Mouse (Mus musculus) embryonic fibroblast, embryonic 13.5 days (primary cell): ENCODE data around the gene Wiz. TPM values are rescaled to one million over a fixed set of nuclear protein-coding genes. Genes with fewer than 3 reads are reported as not detected.

Experiments
- H3K27ac ChIP-seq: 2 replicates; pipeline ENCODE4 v1.5.1; 2012; ENCODE audit warnings: low read length, control low read depth, inconsistent platforms; ENCODE audit not compliant: insufficient read depth
- H3K4me1 ChIP-seq: 2 replicates; pipeline ENCODE4 v1.6.1; 2011; ENCODE audit warnings: low read length; ENCODE audit not compliant: control insufficient read depth, insufficient read depth
- H3K4me3 ChIP-seq: 2 replicates; pipeline ENCODE4 v1.5.1; 2011; ENCODE audit warnings: mild to moderate bottlenecking, control low read depth, low read length; ENCODE audit not compliant: insufficient read depth
- CTCF ChIP-seq: IDR thresholded peaks from 2 replicates; pipeline ENCODE4 v1.5.1; 2011; ENCODE audit warnings: mild to moderate bottlenecking, control low read depth, low read length, moderate library complexity, borderline replicate concordance; ENCODE audit not compliant: insufficient read depth
- POLR2A ChIP-seq: IDR thresholded peaks from 2 replicates; pipeline ENCODE4 v1.6.1; 2011; ENCODE audit warnings: low read depth, mild to moderate bottlenecking, control low read depth, low read length, moderate library complexity
- polyA plus RNA-seq: library from polyadenylated mRNA; stranded (reverse); fragments of >200 nt; gene quantifications from 2 replicates; pipeline ENCODE4 v1.2.4, GENCODE M21; 2011; ENCODE audit warnings: low read depth; ENCODE audit not compliant: missing spikeins, insufficient read length

Wiz gene
- polyA plus RNA-seq, 1 experiment = 26.1 TPM

GRCm38 (mm10) chr17:32363821-32364301 lies 25.4 kb downstream of the Wiz start:
- TF ChIP-seq POLR2A = no peak
- no peak for TF ChIP-seq CTCF
- Histone ChIP-seq H3K4me3 (peak overlapping the region; percentile 98), H3K27ac (peak overlapping the region; percentile 3; the same call in 1 of the 2 replicates), H3K4me1 (0 out of 2 replicates have a peak, but pooled peaks cover 2% of the 10 kb centered on the region)

GRCm38 (mm10) chr17:32362686-32363085 lies 26.6 kb downstream of the Wiz start:
- Histone ChIP-seq H3K27ac (no peak overlapping the region), H3K4me1 (0 out of 2 replicates have a peak, but pooled peaks cover 2% of the 10 kb centered on the region), H3K4me3 (peak overlapping the region; percentile 98; the same call in 1 of the 2 replicates)
- no peak for TF ChIP-seq POLR2A
- TF ChIP-seq CTCF = no peak

GRCm38 (mm10) chr17:32359928-32360327 lies 29.3 kb downstream of the Wiz start:
- TF ChIP-seq CTCF = no peak
- TF ChIP-seq POLR2A = no peak
- Histone ChIP-seq H3K27ac (no peak overlapping the region), H3K4me1 (0 out of 2 replicates have a peak, but pooled peaks cover 2% of the 10 kb centered on the region), H3K4me3 (no peak overlapping the region)

- TF ChIP-seq CTCF (no peak), POLR2A (no peak)
- Histone ChIP-seq H3K27ac (no peak overlapping the region), H3K4me1 (0 out of 2 replicates have a peak, but pooled peaks cover 2% of the 10 kb centered on the region), H3K4me3 (no peak overlapping the region)
Observed at GRCm38 (mm10) chr17:32358943-32359340, 30.3 kb downstream of the Wiz start.

- H3K27ac ChIP-seq = no peak overlapping the region
- H3K4me3 ChIP-seq = no peak overlapping the region
- 0 out of 2 replicates have a peak, but pooled peaks cover 2% of the 10 kb centered on the region for H3K4me1 ChIP-seq
- TF ChIP-seq POLR2A (no peak), CTCF (no peak)
Observed at GRCm38 (mm10) chr17:32358192-32358942, 30.9 kb downstream of the Wiz start.

- H3K27ac ChIP-seq = no peak overlapping the region
- TF ChIP-seq CTCF (no peak), POLR2A (no peak)
- no peak overlapping the region for H3K4me3 ChIP-seq
- no peaks in the 10 kb centered on the region for H3K4me1 ChIP-seq
Observed at GRCm38 (mm10) chr17:32356766-32357760, 32.2 kb downstream of the Wiz start.

- no peak overlapping the region for H3K4me3 ChIP-seq
- H3K4me1 ChIP-seq = no peaks in the 10 kb centered on the region
- TF ChIP-seq CTCF = no peak
- no peak for TF ChIP-seq POLR2A
- no peak overlapping the region for H3K27ac ChIP-seq
Observed at GRCm38 (mm10) chr17:32356281-32356680, 33.0 kb downstream of the Wiz start.

- no peak overlapping the region for H3K4me3 ChIP-seq
- no peaks in the 10 kb centered on the region for H3K4me1 ChIP-seq
- no peak overlapping the region for H3K27ac ChIP-seq
- no peak for TF ChIP-seq POLR2A
- TF ChIP-seq CTCF = no peak
Observed at GRCm38 (mm10) chr17:32355031-32355430, 34.2 kb downstream of the Wiz start.

GRCm38 (mm10) chr17:32354211-32354610 lies 35.0 kb downstream of the Wiz start:
- TF ChIP-seq CTCF = no peak
- TF ChIP-seq POLR2A = no peak
- no peak overlapping the region for H3K4me3 ChIP-seq
- H3K27ac ChIP-seq = no peak overlapping the region
- H3K4me1 ChIP-seq = no peaks in the 10 kb centered on the region
